Mouse (Mus musculus) MEL (cell line): Measurements from ENCODE around the gene Snrnp48. TPM values are rescaled to one million over a fixed set of nuclear protein-coding genes. Genes with fewer than 3 reads are reported as not detected.

Source experiments
- DNase-seq: peaks from one replicate; pipeline ENCODE4 v3.0.0; 2011; ENCODE audit warnings: low read depth, low spot score
- H3K27ac ChIP-seq: 2 replicates; pipeline ENCODE4 v1.5.1; 2012; ENCODE audit warnings: low read depth, mild to moderate bottlenecking, control low read depth, low read length, moderate library complexity; ENCODE audit not compliant: control insufficient read depth
- H3K27me3 ChIP-seq, 2 experiments: fragments of 150-350 bp in 1 of 2; sonication (generic) in 1 of 2; 2 replicates each; pipeline ENCODE4 v1.6.1; 2012; ENCODE audit warnings: low read length in 2 of 2, mild to moderate bottlenecking in 2 of 2, improper control_type of control experiment in 1 of 2, moderate library complexity in 1 of 2; ENCODE audit not compliant: insufficient read depth in 2 of 2, control insufficient read depth in 1 of 2
- H3K36me3 ChIP-seq, 2 experiments: 2 replicates each; pipeline ENCODE4 v1.6.1; 2012 to 2014; ENCODE audit warnings: low read length in 2 of 2, improper control_type of control experiment in 1 of 2, inconsistent platforms in 1 of 2, mild to moderate bottlenecking in 1 of 2; ENCODE audit not compliant: insufficient read depth in 2 of 2, control insufficient read depth in 1 of 2
- H3K4me1 ChIP-seq, 2 experiments: fragments of 150-350 bp in 1 of 2; sonication (generic) in 1 of 2; 2 replicates each; pipeline ENCODE4 v1.6.1; 2012; ENCODE audit warnings: low read length in 2 of 2, improper control_type of control experiment in 1 of 2, mild to moderate bottlenecking in 1 of 2; ENCODE audit not compliant: insufficient read depth in 2 of 2, control insufficient read depth in 1 of 2
- H3K4me3 ChIP-seq, 2 experiments: fragments of 150-350 bp in 1 of 2; sonication (generic) in 1 of 2; 2 replicates each; pipeline ENCODE4 v1.5.1; 2012; ENCODE audit warnings: low read depth in 2 of 2, low read length in 2 of 2, mild to moderate bottlenecking in 2 of 2, moderate library complexity in 2 of 2, control low read depth in 1 of 2, improper control_type of control experiment in 1 of 2; ENCODE audit not compliant: control insufficient read depth in 1 of 2, insufficient read depth in 1 of 2
- H3K79me2 ChIP-seq: 2 replicates; pipeline ENCODE4 v1.6.1; 2012; ENCODE audit warnings: mild to moderate bottlenecking, low read length, moderate library complexity; ENCODE audit not compliant: control insufficient read depth, poor library complexity, insufficient read depth
- H3K9ac ChIP-seq: 2 replicates; pipeline ENCODE4 v1.6.1; 2012; ENCODE audit warnings: low read depth, mild to moderate bottlenecking, control low read depth, low read length, moderate library complexity; ENCODE audit not compliant: control insufficient read depth, poor library complexity, severe bottlenecking
- H3K9me3 ChIP-seq: fragments of 150-350 bp; sonication (generic); replicated peaks from 2 replicates; pipeline ENCODE4 v1.6.1; 2012; ENCODE audit warnings: mild to moderate bottlenecking, low read length, improper control_type of control experiment, moderate library complexity; ENCODE audit not compliant: insufficient read depth
- BHLHE40 ChIP-seq: IDR thresholded peaks from 2 replicates; pipeline ENCODE4 v1.6.1; 2012; ENCODE audit warnings: low read depth, mild to moderate bottlenecking, inconsistent platforms, low read length, improper control_type of control experiment, borderline replicate concordance
- CHD1 ChIP-seq: IDR thresholded peaks from 2 replicates; pipeline ENCODE4 v1.6.1; 2012; ENCODE audit warnings: low read depth, mild to moderate bottlenecking, inconsistent platforms, low read length, improper control_type of control experiment
- CHD2 ChIP-seq: IDR thresholded peaks from 2 replicates; pipeline ENCODE4 v1.6.1; 2011; ENCODE audit warnings: low read length, improper control_type of control experiment
- E2F4 ChIP-seq: IDR thresholded peaks from 2 replicates; pipeline ENCODE4 v1.6.1; 2011; ENCODE audit warnings: low read depth, low read length, improper control_type of control experiment, borderline replicate concordance
- ELF1 ChIP-seq: IDR thresholded peaks from 2 replicates; pipeline ENCODE4 v1.6.1; 2014; ENCODE audit warnings: low read depth, mild to moderate bottlenecking, inconsistent platforms, low read length, improper control_type of control experiment, moderate library complexity
- EP300 ChIP-seq, 2 experiments: IDR thresholded peaks; 2 replicates each; pipeline ENCODE4 v1.6.1; 2011; ENCODE audit warnings: improper control_type of control experiment in 2 of 2, low read length in 2 of 2, low read depth in 1 of 2, mild to moderate bottlenecking in 1 of 2
- GABPA ChIP-seq: IDR thresholded peaks from 2 replicates; pipeline ENCODE4 v1.6.1; 2012; ENCODE audit warnings: low read depth, mild to moderate bottlenecking, inconsistent platforms, low read length, improper control_type of control experiment, moderate library complexity
- GATA1 ChIP-seq: IDR thresholded peaks from 2 replicates; pipeline ENCODE4 v1.6.1; 2011; ENCODE audit warnings: low read depth, low read length, improper control_type of control experiment
- HCFC1 ChIP-seq: IDR thresholded peaks from 2 replicates; pipeline ENCODE4 v1.6.1; 2012; ENCODE audit warnings: low read depth, mild to moderate bottlenecking, inconsistent platforms, low read length, improper control_type of control experiment, moderate library complexity
- KAT2A ChIP-seq: conservative IDR thresholded peaks from 2 replicates; pipeline ENCODE4 v1.6.1; 2012; ENCODE audit warnings: low read depth, low read length, improper control_type of control experiment, inconsistent platforms
- MAFK ChIP-seq: IDR thresholded peaks from 2 replicates; pipeline ENCODE4 v1.6.1; 2011; ENCODE audit warnings: low read depth, mild to moderate bottlenecking, low read length, improper control_type of control experiment, borderline replicate concordance
- MAX ChIP-seq: IDR thresholded peaks from 2 replicates; pipeline ENCODE4 v1.6.1; 2011; ENCODE audit warnings: low read length, improper control_type of control experiment
- MAZ ChIP-seq: IDR thresholded peaks from 2 replicates; pipeline ENCODE4 v1.6.1; 2012; ENCODE audit warnings: low read depth, mild to moderate bottlenecking, inconsistent platforms, low read length, improper control_type of control experiment
- MXI1 ChIP-seq: IDR thresholded peaks from 2 replicates; pipeline ENCODE4 v1.6.1; 2011; ENCODE audit warnings: mild to moderate bottlenecking, low read depth, low read length, improper control_type of control experiment
- MYC ChIP-seq: IDR thresholded peaks from 2 replicates; pipeline ENCODE4 v1.6.1; 2011; ENCODE audit warnings: low read depth, mild to moderate bottlenecking, low read length, improper control_type of control experiment, moderate library complexity
- NELFE ChIP-seq: IDR thresholded peaks from 2 replicates; pipeline ENCODE4 v1.6.1; 2011; ENCODE audit warnings: low read depth, low read length, improper control_type of control experiment
- POLR2AphosphoS5 ChIP-seq: IDR thresholded peaks from 2 replicates; pipeline ENCODE4 v1.6.1; 2012; ENCODE audit warnings: low read depth, borderline replicate concordance, mild to moderate bottlenecking, inconsistent platforms, low read length, moderate library complexity, mixed read lengths
- RAD21 ChIP-seq: IDR thresholded peaks from 2 replicates; pipeline ENCODE4 v1.6.1; 2011; ENCODE audit warnings: mild to moderate bottlenecking, low read depth, low read length, improper control_type of control experiment
- RCOR1 ChIP-seq: IDR thresholded peaks from 2 replicates; pipeline ENCODE4 v1.6.1; 2012; ENCODE audit warnings: low read depth, mild to moderate bottlenecking, inconsistent platforms, low read length, improper control_type of control experiment
- TAL1 ChIP-seq: IDR thresholded peaks from 2 replicates; pipeline ENCODE4 v1.6.1; 2012; ENCODE audit warnings: mild to moderate bottlenecking, inconsistent platforms, low read length, moderate library complexity, mixed read lengths
- TCF12 ChIP-seq: IDR thresholded peaks from 2 replicates; pipeline ENCODE4 v1.6.1; 2014; ENCODE audit warnings: low read depth, mild to moderate bottlenecking, inconsistent platforms, low read length, improper control_type of control experiment, moderate library complexity
- UBTF ChIP-seq: IDR thresholded peaks from 2 replicates; pipeline ENCODE4 v1.6.1; 2012; ENCODE audit warnings: low read depth, mild to moderate bottlenecking, inconsistent platforms, low read length, improper control_type of control experiment, moderate library complexity, borderline replicate concordance; ENCODE audit not compliant: insufficient read depth
- ZC3H11A ChIP-seq: IDR thresholded peaks from 2 replicates; pipeline ENCODE4 v1.6.1; 2012; ENCODE audit warnings: low read depth, mild to moderate bottlenecking, inconsistent platforms, low read length, improper control_type of control experiment
- ZKSCAN1 ChIP-seq: IDR thresholded peaks from 2 replicates; pipeline ENCODE4 v1.6.1; 2012; ENCODE audit warnings: low read depth, mild to moderate bottlenecking, inconsistent platforms, low read length, improper control_type of control experiment, moderate library complexity
- ZNF384 ChIP-seq: IDR thresholded peaks from 2 replicates; pipeline ENCODE4 v1.6.1; 2012; ENCODE audit warnings: low read depth, mild to moderate bottlenecking, inconsistent platforms, low read length, improper control_type of control experiment
- polyA plus RNA-seq, 2 experiments: library from polyadenylated mRNA; stranded (reverse) in 1 of 2; unstranded in 1 of 2; fragments of >175 nt in 1 of 2; fragments of >200 nt in 1 of 2; gene quantifications; 2 replicates each; pipeline versions ENCODE4 v1.2.1 to v1.2.4; 2012; ENCODE audit warnings: low replicate concordance in 2 of 2, low read depth in 1 of 2; ENCODE audit not compliant: insufficient read length in 2 of 2, insufficient read depth in 1 of 2, missing spikeins in 1 of 2
- total RNA-seq: library from RNA; depleted of rRNA; stranded (reverse); fragments of 300-350 nt; gene quantifications from 2 replicates; pipeline ENCODE4 v1.2.3, GENCODE M21; 2012

Gene Snrnp48
- total and polyA plus RNA-seq, 3 experiments: 60.4 to 134 (median 63.2) TPM

- Histone ChIP-seq H3K4me1 (no peaks in the 10 kb centered on the region), H3K27me3 (peaks cover 0 to 3% of the 10 kb centered on the region in 2 experiments; a peak in 3 of 4 replicates), H3K9me3 (no peaks in the 10 kb centered on the region), H3K4me3 (no peak overlapping the region), H3K9ac (no peak overlapping the region), H3K36me3 (no peaks in the 10 kb centered on the region), H3K27ac (no peak overlapping the region), H3K79me2 (no peaks in the 10 kb centered on the region)
- no peak for DNase-seq
- TF ChIP-seq HCFC1 (no peak), MXI1 (no peak), POLR2AphosphoS5 (no peak), MYC (no peak), CHD1 (no peak), GATA1 (no peak), NELFE (no peak), TAL1 (no peak), RAD21 (no peak), E2F4 (no peak), CHD2 (no peak)
- TF ChIP-seq, all 39 proteins: peak for 0
Observed at GRCm38 (mm10) chr13:38269055-38269692, 64.4 kb downstream of the Snrnp48 start.

GRCm38 (mm10) chr13:38272624-38273023 is 67.9 kb downstream of the Snrnp48 start:
- no peak for TF ChIP-seq ZNF384
- TF ChIP-seq UBTF: no peak
- TF ChIP-seq TCF12: no peak
- no peak for TF ChIP-seq ZKSCAN1
- no peak for TF ChIP-seq MYC
- TF ChIP-seq MAX: no peak
- TF ChIP-seq ZC3H11A: no peak
- no peak for TF ChIP-seq HCFC1
- no peak for TF ChIP-seq RCOR1
- no peak for TF ChIP-seq MXI1
- TF ChIP-seq MAFK: no peak
- no peak for TF ChIP-seq KAT2A
- TF ChIP-seq EP300 (IDR thresholded peaks at IDR 0.05; ENCODE audit: low read depth in 1 of 2, low read length in 2 of 2): no peak
- TF ChIP-seq E2F4: no peak
- TF ChIP-seq BHLHE40: no peak
- TF ChIP-seq GABPA: no peak
- TF ChIP-seq CHD2: no peak
- TF ChIP-seq ELF1: no peak
- TF ChIP-seq NELFE: no peak
- no peak for TF ChIP-seq MAZ
- H3K9me3 ChIP-seq: no peaks in the 10 kb centered on the region
- H3K4me3 ChIP-seq: no peak overlapping the region
- H3K27ac ChIP-seq: no peak overlapping the region
- H3K9ac ChIP-seq: no peak overlapping the region
- no peak for DNase-seq
- no peaks in the 10 kb centered on the region for H3K79me2 ChIP-seq
- H3K4me1 ChIP-seq: no peaks in the 10 kb centered on the region
- H3K27me3 ChIP-seq: peaks cover 1 to 8% of the 10 kb centered on the region in 2 experiments; a peak in 3 of 4 replicates
- H3K36me3 ChIP-seq: no peaks in the 10 kb centered on the region
